Mouse (Mus musculus) MEL (cell line): ENCODE results near the gene Me1. TPM values are rescaled to one million over a fixed set of nuclear protein-coding genes. Genes with fewer than 3 reads are reported as not detected.
A peak's percentile ranks its signal among the peaks of the same experiment; 100 is the strongest.

Experiments used
- DNase-seq: peaks from one replicate; pipeline ENCODE4 v3.0.0; 2011; ENCODE audit warnings: low read depth, low spot score
- H3K27ac ChIP-seq: 2 replicates; pipeline ENCODE4 v1.5.1; 2012; ENCODE audit warnings: low read depth, mild to moderate bottlenecking, control low read depth, low read length, moderate library complexity; ENCODE audit not compliant: control insufficient read depth
- H3K27me3 ChIP-seq, 2 experiments: fragments of 150-350 bp in 1 of 2; sonication (generic) in 1 of 2; 2 replicates each; pipeline ENCODE4 v1.6.1; 2012; ENCODE audit warnings: low read length in 2 of 2, mild to moderate bottlenecking in 2 of 2, improper control_type of control experiment in 1 of 2, moderate library complexity in 1 of 2; ENCODE audit not compliant: insufficient read depth in 2 of 2, control insufficient read depth in 1 of 2
- H3K36me3 ChIP-seq, 2 experiments: 2 replicates each; pipeline ENCODE4 v1.6.1; 2012 to 2014; ENCODE audit warnings: low read length in 2 of 2, improper control_type of control experiment in 1 of 2, inconsistent platforms in 1 of 2, mild to moderate bottlenecking in 1 of 2; ENCODE audit not compliant: insufficient read depth in 2 of 2, control insufficient read depth in 1 of 2
- H3K4me1 ChIP-seq, 2 experiments: fragments of 150-350 bp in 1 of 2; sonication (generic) in 1 of 2; 2 replicates each; pipeline ENCODE4 v1.6.1; 2012; ENCODE audit warnings: low read length in 2 of 2, improper control_type of control experiment in 1 of 2, mild to moderate bottlenecking in 1 of 2; ENCODE audit not compliant: insufficient read depth in 2 of 2, control insufficient read depth in 1 of 2
- H3K4me3 ChIP-seq, 2 experiments: fragments of 150-350 bp in 1 of 2; sonication (generic) in 1 of 2; 2 replicates each; pipeline ENCODE4 v1.5.1; 2012; ENCODE audit warnings: low read depth in 2 of 2, low read length in 2 of 2, mild to moderate bottlenecking in 2 of 2, moderate library complexity in 2 of 2, control low read depth in 1 of 2, improper control_type of control experiment in 1 of 2; ENCODE audit not compliant: control insufficient read depth in 1 of 2, insufficient read depth in 1 of 2
- H3K79me2 ChIP-seq: 2 replicates; pipeline ENCODE4 v1.6.1; 2012; ENCODE audit warnings: mild to moderate bottlenecking, low read length, moderate library complexity; ENCODE audit not compliant: control insufficient read depth, poor library complexity, insufficient read depth
- H3K9ac ChIP-seq: 2 replicates; pipeline ENCODE4 v1.6.1; 2012; ENCODE audit warnings: low read depth, mild to moderate bottlenecking, control low read depth, low read length, moderate library complexity; ENCODE audit not compliant: control insufficient read depth, poor library complexity, severe bottlenecking
- H3K9me3 ChIP-seq: fragments of 150-350 bp; sonication (generic); replicated peaks from 2 replicates; pipeline ENCODE4 v1.6.1; 2012; ENCODE audit warnings: mild to moderate bottlenecking, low read length, improper control_type of control experiment, moderate library complexity; ENCODE audit not compliant: insufficient read depth
- BHLHE40 ChIP-seq: IDR thresholded peaks from 2 replicates; pipeline ENCODE4 v1.6.1; 2012; ENCODE audit warnings: low read depth, mild to moderate bottlenecking, inconsistent platforms, low read length, improper control_type of control experiment, borderline replicate concordance
- CHD1 ChIP-seq: IDR thresholded peaks from 2 replicates; pipeline ENCODE4 v1.6.1; 2012; ENCODE audit warnings: low read depth, mild to moderate bottlenecking, inconsistent platforms, low read length, improper control_type of control experiment
- CTCF ChIP-seq, 3 experiments: IDR thresholded peaks in 2 of 3; conservative IDR thresholded peaks in 1 of 3; 2 replicates each; pipeline ENCODE4 v1.5.1; 2011 to 2012; ENCODE audit warnings: low read length in 3 of 3, low read depth in 2 of 3, mild to moderate bottlenecking in 2 of 3, improper control_type of control experiment in 1 of 3, inconsistent platforms in 1 of 3, mixed read lengths in 1 of 3, moderate library complexity in 1 of 3; ENCODE audit not compliant: control insufficient read depth in 1 of 3, insufficient read depth in 1 of 3, poor library complexity in 1 of 3, severe bottlenecking in 1 of 3
- E2F4 ChIP-seq: IDR thresholded peaks from 2 replicates; pipeline ENCODE4 v1.6.1; 2011; ENCODE audit warnings: low read depth, low read length, improper control_type of control experiment, borderline replicate concordance
- EP300 ChIP-seq, 2 experiments: IDR thresholded peaks; 2 replicates each; pipeline ENCODE4 v1.6.1; 2011; ENCODE audit warnings: improper control_type of control experiment in 2 of 2, low read length in 2 of 2, low read depth in 1 of 2, mild to moderate bottlenecking in 1 of 2
- KAT2A ChIP-seq: conservative IDR thresholded peaks from 2 replicates; pipeline ENCODE4 v1.6.1; 2012; ENCODE audit warnings: low read depth, low read length, improper control_type of control experiment, inconsistent platforms
- NELFE ChIP-seq: IDR thresholded peaks from 2 replicates; pipeline ENCODE4 v1.6.1; 2011; ENCODE audit warnings: low read depth, low read length, improper control_type of control experiment
- POLR2A ChIP-seq, 2 experiments: IDR thresholded peaks; 2 replicates each; pipeline ENCODE4 v1.6.1; 2011 to 2012; ENCODE audit warnings: low read length in 2 of 2, mild to moderate bottlenecking in 2 of 2, control low read depth in 1 of 2, improper control_type of control experiment in 1 of 2, low read depth in 1 of 2, moderate library complexity in 1 of 2; ENCODE audit not compliant: control insufficient read depth in 1 of 2, insufficient read depth in 1 of 2, poor library complexity in 1 of 2
- POLR2AphosphoS2 ChIP-seq: IDR thresholded peaks from 2 replicates; pipeline ENCODE4 v1.6.1; 2011; ENCODE audit warnings: low read length, improper control_type of control experiment
- RAD21 ChIP-seq: IDR thresholded peaks from 2 replicates; pipeline ENCODE4 v1.6.1; 2011; ENCODE audit warnings: mild to moderate bottlenecking, low read depth, low read length, improper control_type of control experiment
- SIN3A ChIP-seq: IDR thresholded peaks from 2 replicates; pipeline ENCODE4 v1.6.1; 2012; ENCODE audit warnings: low read length, improper control_type of control experiment, inconsistent platforms
- SMC3 ChIP-seq: IDR thresholded peaks from 2 replicates; pipeline ENCODE4 v1.6.1; 2011; ENCODE audit warnings: low read depth, low read length, improper control_type of control experiment
- UBTF ChIP-seq: IDR thresholded peaks from 2 replicates; pipeline ENCODE4 v1.6.1; 2012; ENCODE audit warnings: low read depth, mild to moderate bottlenecking, inconsistent platforms, low read length, improper control_type of control experiment, moderate library complexity, borderline replicate concordance; ENCODE audit not compliant: insufficient read depth
- USF1 ChIP-seq: IDR thresholded peaks from 2 replicates; pipeline ENCODE4 v1.6.1; 2014; ENCODE audit warnings: low read depth, mild to moderate bottlenecking, inconsistent platforms, low read length, improper control_type of control experiment, moderate library complexity
- ZC3H11A ChIP-seq: IDR thresholded peaks from 2 replicates; pipeline ENCODE4 v1.6.1; 2012; ENCODE audit warnings: low read depth, mild to moderate bottlenecking, inconsistent platforms, low read length, improper control_type of control experiment
- polyA plus RNA-seq, 2 experiments: library from polyadenylated mRNA; stranded (reverse) in 1 of 2; unstranded in 1 of 2; fragments of >175 nt in 1 of 2; fragments of >200 nt in 1 of 2; gene quantifications; 2 replicates each; pipeline versions ENCODE4 v1.2.1 to v1.2.4; 2012; ENCODE audit warnings: low replicate concordance in 2 of 2, low read depth in 1 of 2; ENCODE audit not compliant: insufficient read length in 2 of 2, insufficient read depth in 1 of 2, missing spikeins in 1 of 2
- total RNA-seq: library from RNA; depleted of rRNA; stranded (reverse); fragments of 300-350 nt; gene quantifications from 2 replicates; pipeline ENCODE4 v1.2.3, GENCODE M21; 2012

The Me1 gene
- total and polyA plus RNA-seq, 3 experiments, result 7.1 to 123 (median 23.4) TPM

GRCm38 (mm10) chr9:86668590-86669252 is 27.0 kb downstream of the Me1 start:
- Histone ChIP-seq H3K4me3 (no peak overlapping the region), H3K9ac (no peak overlapping the region)

GRCm38 (mm10) chr9:86667138-86667750 is 28.5 kb downstream of the Me1 start:
- Histone ChIP-seq H3K36me3 (peaks cover 0 to 5% of the 10 kb centered on the region in 2 experiments; a peak in 2 of 4 replicates), H3K27me3 (no peaks in the 10 kb centered on the region), H3K79me2 (no peaks in the 10 kb centered on the region), H3K27ac (no peak overlapping the region), H3K9ac (no peak overlapping the region), H3K4me1 (no peaks in the 10 kb centered on the region), H3K9me3 (no peaks in the 10 kb centered on the region), H3K4me3 (no peak overlapping the region)
- TF ChIP-seq RAD21 (no peak), E2F4 (no peak), USF1 (no peak), SIN3A (no peak), KAT2A (no peak), POLR2AphosphoS2 (no peak)
- no peak for DNase-seq

More at GRCm38 (mm10) chr9:86668590-86669252, 27.0 kb downstream of the Me1 start:
- H3K36me3 ChIP-seq, result peaks cover 0 to 1% of the 10 kb centered on the region in 2 experiments; a peak in 2 of 4 replicates
- H3K27ac ChIP-seq, result no peak overlapping the region
- TF ChIP-seq UBTF (no peak), SIN3A (no peak), ZC3H11A (no peak), SMC3 (no peak)
- H3K27me3 ChIP-seq, result no peaks in the 10 kb centered on the region
- H3K4me1 ChIP-seq, result no peaks in the 10 kb centered on the region
- H3K9me3 ChIP-seq, result no peaks in the 10 kb centered on the region
- DNase-seq, result no peak
- H3K79me2 ChIP-seq, result no peaks in the 10 kb centered on the region

GRCm38 (mm10) chr9:86661679-86662078 is 34.1 kb downstream of the Me1 start:
- Histone ChIP-seq H3K27me3 (no peaks in the 10 kb centered on the region), H3K9me3 (no peaks in the 10 kb centered on the region), H3K79me2 (no peaks in the 10 kb centered on the region), H3K4me3 (no peak overlapping the region), H3K36me3 (peaks cover 0 to 8% of the 10 kb centered on the region in 2 experiments; a peak in 2 of 4 replicates), H3K9ac (no peak overlapping the region), H3K27ac (no peak overlapping the region), H3K4me1 (no peaks in the 10 kb centered on the region)
- peak; percentile 56 for DNase-seq
- TF ChIP-seq EP300 (IDR thresholded peaks at IDR 0.05; ENCODE audit: low read depth in 1 of 2, low read length in 2 of 2) (no peak), CTCF (IDR thresholded peaks at IDR 0.05 in 2 of 3, conservative IDR thresholded peaks at IDR 0.05 in 1 of 3; ENCODE audit: control insufficient read depth in 1 of 3, insufficient read depth in 1 of 3, low read depth in 2 of 3, low read length in 3 of 3, poor library complexity in 1 of 3, severe bottlenecking in 1 of 3) (peak in 2 of 3 experiments; percentile 25 to 46; a peak in 3 of 6 replicates), NELFE (no peak), RAD21 (no peak), CHD1 (no peak), BHLHE40 (no peak), POLR2A (IDR thresholded peaks at IDR 0.05; ENCODE audit: control insufficient read depth in 1 of 2, insufficient read depth in 1 of 2, low read depth in 1 of 2, low read length in 2 of 2, poor library complexity in 1 of 2) (no peak)
